Mouse (Mus musculus) left cerebral cortex, postnatal 36 days (tissue): ENCODE measurements around the gene Arl6. TPM values are rescaled to one million over a fixed set of nuclear protein-coding genes. Genes with fewer than 3 reads are reported as not detected.

Experiments used
- DNase-seq, 2 experiments: peaks; one replicate each; pipeline ENCODE4 v3.0.0; 2021 to 2022; ENCODE audit warnings: low spot score in 2 of 2, mixed read lengths in 1 of 2
- intact Hi-C: fragments of 180-260 bp; cut with DNase I; formaldehyde crosslinking; loops from one replicate; pipeline ENCODE4 v1.15.1; 2025
- total RNA-seq, 2 experiments: library from RNA; stranded (reverse); gene quantifications; 2 replicates each; pipeline ENCODE4 v1.2.3; 2021

Arl6 gene
- 10 to 100 TPM; 30.6 to 31.6 TPM for total RNA-seq

GRCm38 (mm10) chr16:59639102-59639691 is at the start of gene Arl6:
Gene Arl6, minus strand, starts transcription at chr16:59639391.
- intact Hi-C loops, result no loop called here
- peak; percentile 94 to 96 for DNase-seq

GRCm38 (mm10) chr16:59685135-59685534 is 45.9 kb upstream of the Arl6 start:
- DNase-seq, result no peak
- intact Hi-C loops, result loop anchor here (2.0 kb wide), 1 partner anchor 920 kb away; the partner anchor contains the start of gene Epha6

DNA sequence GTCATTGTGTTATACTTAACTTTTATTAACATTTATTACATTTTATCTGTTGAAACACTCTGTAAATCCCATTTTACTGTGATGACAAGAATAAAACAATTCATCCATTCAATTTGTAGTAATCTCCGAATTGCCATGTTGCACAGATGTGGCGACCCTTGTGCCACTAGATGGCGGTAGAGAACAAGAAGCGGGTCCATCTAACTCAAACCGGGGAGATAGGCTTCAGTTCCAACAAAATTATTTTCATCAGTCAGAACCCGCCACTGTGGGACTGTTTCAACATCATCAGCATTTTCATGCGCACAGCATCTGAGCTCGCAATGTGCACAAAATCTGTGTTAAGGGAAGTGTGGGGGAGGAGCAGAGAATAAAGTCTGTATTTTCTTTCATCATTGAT is 44.2 kb upstream of the Arl6 start:
- intact Hi-C loops, result loop anchor here (5.0 kb wide), 1 partner anchor 854 kb away; no protein-coding TSS in a partner anchor

DNA sequence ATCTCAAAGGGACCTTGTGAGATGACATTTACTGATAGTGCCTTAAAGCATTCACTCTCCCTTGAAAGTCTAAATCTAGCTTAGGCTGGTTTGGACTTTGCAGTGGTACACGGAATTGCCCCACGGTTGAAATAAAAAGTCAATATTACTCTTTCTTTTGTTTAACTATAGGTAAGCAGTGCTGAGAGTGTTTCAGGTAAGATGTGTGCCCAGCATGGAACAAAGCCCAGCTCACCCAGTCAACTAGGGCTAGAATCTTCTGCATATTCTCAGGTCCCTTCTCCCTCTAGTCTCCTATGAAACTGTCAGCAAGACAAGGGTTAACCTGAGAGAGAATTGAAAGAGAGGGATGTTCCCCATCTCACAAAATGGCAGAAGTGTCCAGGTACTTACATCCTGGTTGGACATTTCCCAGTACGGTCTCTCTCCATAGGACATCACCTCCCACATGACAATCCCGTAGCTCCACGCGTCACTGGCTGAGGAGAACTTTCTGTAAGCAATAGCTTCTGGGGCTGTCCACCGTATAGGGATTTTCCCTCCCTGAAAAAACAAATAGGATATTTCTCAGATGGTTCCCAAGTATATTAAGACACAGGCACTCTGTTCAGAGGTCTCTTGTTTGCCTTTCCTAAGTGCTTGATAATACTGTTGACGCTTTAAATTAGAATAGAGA is 43.2 kb upstream of the Arl6 start:
- intact Hi-C loops, result loop anchor here (5.0 kb wide), 1 partner anchor 855 kb away; no protein-coding TSS in a partner anchor
- DNase-seq, result no peak

More for the DNA sequence above, 44.2 kb upstream of the Arl6 start:
- peak; percentile 69 to 70 for DNase-seq

- intact Hi-C loops, result no loop called here
Measured at GRCm38 (mm10) chr16:59666938-59667337, 27.7 kb upstream of the Arl6 start.

DNA sequence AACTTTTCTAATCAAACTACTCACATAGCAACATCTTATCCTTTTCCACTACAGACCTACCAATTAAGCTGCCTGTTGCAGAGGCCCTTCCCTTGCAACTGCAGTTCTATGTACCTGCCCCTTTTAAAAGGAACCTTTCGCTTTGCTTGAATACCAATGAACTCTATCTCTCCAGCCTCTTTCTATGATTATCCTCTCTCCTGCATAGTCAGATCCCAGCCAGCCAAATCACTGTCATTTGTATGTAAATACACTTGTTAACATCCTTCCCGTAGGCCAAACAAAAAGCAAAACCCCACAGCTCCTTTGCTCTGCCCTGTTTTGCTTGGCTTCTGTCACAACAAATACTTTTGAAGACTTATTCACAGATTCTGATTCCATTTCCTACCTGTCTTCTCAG is 4.6 kb upstream of the Arl6 start:
- intact Hi-C loops, result no loop called here
- no peak for DNase-seq

More at GRCm38 (mm10) chr16:59666938-59667337, 27.7 kb upstream of the Arl6 start:
- DNase-seq, result no peak

- intact Hi-C loops, result no loop called here
Measured at GRCm38 (mm10) chr16:59639985-59640384, 794 bp upstream of the Arl6 start.

GRCm38 (mm10) chr16:59634598-59634997 is 4.6 kb downstream of the Arl6 start:
- DNase-seq, result no peak
- intact Hi-C loops, result no loop called here

More at GRCm38 (mm10) chr16:59639985-59640384, 794 bp upstream of the Arl6 start:
- no peak for DNase-seq

GRCm38 (mm10) chr16:59621554-59621953 is 17.6 kb downstream of the Arl6 start:
- intact Hi-C loops, result no loop called here
- DNase-seq, result no peak

- peak; percentile 16 to 23 for DNase-seq
- intact Hi-C loops, result loop anchor here (2.0 kb wide), 2 partner anchors 142 to 196 kb away; no protein-coding TSS in a partner anchor
Measured at GRCm38 (mm10) chr16:59617167-59617566, 22.0 kb downstream of the Arl6 start.

GRCm38 (mm10) chr16:59615675-59616074 is 23.5 kb downstream of the Arl6 start:
- intact Hi-C loops, result loop anchor here (2.0 kb wide), 2 partner anchors 141 to 195 kb away; no protein-coding TSS in a partner anchor
- no peak for DNase-seq

DNA sequence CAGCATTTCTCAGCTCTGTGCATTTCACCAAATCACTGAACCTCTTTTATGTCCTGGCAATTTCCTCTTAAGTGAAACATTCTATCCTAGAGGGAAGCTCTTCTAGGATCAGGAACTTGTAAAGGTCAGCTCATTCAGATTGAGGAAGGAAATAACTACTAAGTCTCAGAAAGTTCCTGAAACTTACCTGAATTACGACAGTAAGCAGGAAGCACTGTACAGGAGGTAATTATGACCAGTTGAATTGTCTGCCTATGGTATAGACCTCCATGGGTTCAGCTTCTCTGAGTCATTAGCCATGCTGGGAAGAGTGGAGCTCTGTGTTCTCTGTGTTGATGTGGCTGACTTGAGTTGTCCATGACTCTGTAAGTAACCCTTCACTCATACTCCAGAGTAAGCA is 28.4 kb downstream of the Arl6 start:
- intact Hi-C loops, result loop anchor here (5.0 kb wide), 1 partner anchor 73 kb away; no protein-coding TSS in a partner anchor
- no peak for DNase-seq

GRCm38 (mm10) chr16:59604078-59604781 is 35.0 kb downstream of the Arl6 start:
- DNase-seq, result no peak
- intact Hi-C loops, result loop anchor here (5.0 kb wide), 1 partner anchor 57 kb away; no protein-coding TSS in a partner anchor

DNA sequence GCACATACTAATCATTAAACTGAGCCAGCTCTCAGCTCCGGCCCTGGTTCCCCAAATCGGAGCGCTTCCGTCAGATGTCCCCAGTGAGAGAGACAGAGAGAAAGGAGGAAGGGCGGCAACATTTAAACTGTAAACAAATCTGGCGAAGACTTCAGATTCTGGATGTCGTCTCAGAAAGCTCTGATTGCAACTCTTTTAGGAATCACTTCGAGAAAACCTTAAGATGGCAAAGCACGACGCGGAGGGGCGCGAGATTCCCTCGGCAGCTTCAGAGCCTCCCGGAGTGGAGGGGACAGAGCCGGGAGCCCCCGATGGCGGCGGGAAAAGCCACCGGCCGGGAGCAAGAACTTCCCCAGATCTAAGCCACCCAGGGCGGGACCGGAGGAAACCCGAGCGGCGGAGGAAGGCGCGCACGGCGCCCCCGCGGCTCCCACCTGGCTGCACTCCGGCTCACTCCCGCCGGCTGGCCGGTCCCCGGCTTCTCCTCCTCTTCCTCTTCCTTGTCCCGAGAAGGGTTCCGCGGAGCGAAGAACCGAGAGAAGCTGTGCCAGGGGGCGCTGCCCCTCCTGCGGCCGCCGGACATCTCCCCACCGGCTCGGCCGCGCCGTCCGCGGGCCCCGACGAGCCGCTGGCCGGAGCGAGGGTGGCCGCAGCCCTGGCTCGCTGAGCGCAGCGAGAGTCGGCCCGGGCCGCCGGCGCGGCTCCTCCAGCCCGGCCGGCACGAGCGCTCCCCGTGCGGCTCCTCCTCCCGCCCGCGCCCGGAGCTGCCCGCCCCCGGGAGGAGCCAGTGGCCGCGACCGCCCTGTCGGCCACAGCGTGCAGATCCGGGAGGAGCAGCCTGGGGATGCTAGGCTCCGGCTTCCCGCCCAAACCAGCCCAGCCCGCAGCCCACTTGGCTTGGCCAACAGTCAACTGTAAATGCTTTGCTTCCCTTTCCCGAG is 38.6 kb downstream of the Arl6 start, which contains the start of gene Crybg3:
Gene Crybg3, minus strand, starts transcription at position 669 of the 941 bp plus-strand sequence.
- intact Hi-C loops, result loop anchor here (5.0 kb wide), 1 partner anchor 53 kb away; no protein-coding TSS in a partner anchor
- peak; percentile 54 to 56 for DNase-seq

DNA sequence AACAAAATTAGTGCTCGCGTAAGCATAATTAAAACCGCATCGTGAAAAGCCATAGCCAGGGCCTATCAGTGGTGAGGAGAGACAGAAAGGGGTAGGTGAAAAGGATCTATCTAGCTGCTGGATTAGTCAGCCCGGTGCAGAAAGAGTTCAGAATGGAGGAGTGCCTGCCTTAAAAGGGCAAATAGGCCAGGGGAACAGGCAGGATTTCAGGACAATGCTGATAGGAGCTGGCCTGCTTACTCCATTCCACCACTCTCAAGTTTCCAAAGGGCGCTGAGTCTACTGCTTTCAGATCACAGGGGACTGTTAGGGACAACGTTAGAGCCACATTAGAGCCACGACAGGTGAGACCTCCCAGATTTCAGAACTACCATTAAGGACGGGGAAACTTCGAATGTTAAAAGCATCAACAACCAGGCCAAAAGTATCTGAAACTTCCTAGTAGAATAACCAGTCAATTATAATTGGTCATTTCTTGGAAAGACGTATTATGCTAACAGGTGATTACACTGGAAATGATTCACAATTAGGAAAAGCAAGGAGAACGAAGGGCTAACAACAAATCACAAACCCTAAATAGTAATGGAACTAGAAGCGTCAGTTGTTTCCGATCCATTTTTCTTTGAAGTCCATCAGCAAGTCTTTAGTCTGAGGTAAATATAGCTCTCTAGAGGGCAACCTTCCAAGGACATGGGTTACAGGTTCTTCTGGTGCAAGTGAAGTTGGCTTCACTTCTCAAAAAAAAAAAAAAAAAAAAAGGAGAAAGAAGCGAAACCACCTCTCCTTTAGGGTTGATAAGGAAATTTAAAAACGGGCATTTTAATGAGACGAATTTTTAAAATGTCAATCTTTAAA is 39.6 kb downstream of the Arl6 start:
- intact Hi-C loops, result loop anchor here (5.0 kb wide), 1 partner anchor 52 kb away; no protein-coding TSS in a partner anchor

GRCm38 (mm10) chr16:59598997-59599396 is 40.2 kb downstream of the Arl6 start:
- intact Hi-C loops, result no loop called here
- DNase-seq, result no peak

More for the DNA sequence above, 39.6 kb downstream of the Arl6 start:
- DNase-seq, result no peak

DNA sequence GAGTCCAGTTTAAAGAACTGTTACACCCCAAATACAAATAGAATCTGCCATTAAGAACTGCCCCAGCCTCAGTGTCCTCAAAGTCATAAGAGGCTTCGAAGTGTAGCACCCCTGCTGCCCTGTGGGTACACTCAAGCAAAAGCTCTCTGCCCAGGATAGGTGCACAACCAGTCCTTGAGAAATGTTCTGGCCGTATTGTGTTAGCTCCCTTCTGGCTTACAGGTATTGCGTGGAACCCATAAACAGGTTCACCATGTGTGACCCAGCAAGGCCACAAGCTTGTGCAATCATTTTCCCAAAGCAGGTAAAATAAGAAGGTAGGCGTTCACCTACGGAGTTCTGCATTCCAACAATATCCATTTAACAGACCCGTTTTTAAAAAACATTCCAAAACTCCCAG is 41.9 kb downstream of the Arl6 start:
- intact Hi-C loops, result no loop called here
- DNase-seq, result no peak

- intact Hi-C loops, result no loop called here
- no peak for DNase-seq
Measured at GRCm38 (mm10) chr16:59594714-59595113, 44.5 kb downstream of the Arl6 start.
